Mouse (Mus musculus): Measurements from ENCODE around the gene Olfr694.
"Not testable (repeated sequence)": the region's sequence is repeated elsewhere in the genome, so short reads cannot be mapped to it uniquely, and the experiment has no call there.

Olfr694 gene

DNA sequence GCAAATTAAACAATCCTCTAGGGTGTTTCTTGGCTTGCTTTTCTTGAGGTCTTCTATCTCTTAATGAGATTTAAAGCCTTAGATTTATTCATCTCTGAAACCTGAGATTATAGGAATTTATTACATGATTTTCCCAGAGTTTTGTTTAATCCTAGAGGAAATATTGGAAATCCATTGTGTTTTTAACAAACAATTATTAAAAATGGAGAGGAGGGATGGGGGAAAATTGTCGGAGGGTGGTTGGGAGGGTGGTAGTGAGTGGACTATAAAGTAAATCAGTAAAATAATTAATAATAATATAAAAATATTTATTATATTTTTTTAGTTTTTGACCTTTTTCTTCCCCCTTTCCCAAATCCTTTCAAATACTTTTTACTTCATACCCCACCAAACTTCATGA lies at the start of gene Olfr694:
Gene Olfr694, minus strand, starts transcription at position 101 of the 400 bp plus-strand sequence.
- DNase-seq (ENCODE audit: low spot score), result no peak

DNA sequence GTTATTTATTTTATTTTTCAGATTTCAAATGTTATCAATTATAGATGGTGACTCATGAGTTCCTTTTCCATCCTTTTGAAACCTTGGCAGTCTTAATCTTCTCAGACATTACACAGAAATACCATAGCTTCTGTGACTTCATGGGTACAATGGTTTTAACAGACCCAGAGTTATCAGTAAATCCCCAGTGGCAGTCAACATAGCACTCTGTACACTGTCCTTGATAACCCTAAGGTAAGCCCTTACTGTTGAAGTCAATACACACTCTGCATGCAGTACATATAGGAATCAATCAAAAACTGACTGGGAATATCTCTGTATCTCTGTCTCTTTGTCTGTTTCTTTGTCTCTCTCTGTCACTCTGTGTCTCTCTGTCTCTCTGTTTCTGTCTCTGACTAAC lies 45.4 kb upstream of the Olfr694 start:
- no peak for DNase-seq (ENCODE audit: low spot score)

DNA sequence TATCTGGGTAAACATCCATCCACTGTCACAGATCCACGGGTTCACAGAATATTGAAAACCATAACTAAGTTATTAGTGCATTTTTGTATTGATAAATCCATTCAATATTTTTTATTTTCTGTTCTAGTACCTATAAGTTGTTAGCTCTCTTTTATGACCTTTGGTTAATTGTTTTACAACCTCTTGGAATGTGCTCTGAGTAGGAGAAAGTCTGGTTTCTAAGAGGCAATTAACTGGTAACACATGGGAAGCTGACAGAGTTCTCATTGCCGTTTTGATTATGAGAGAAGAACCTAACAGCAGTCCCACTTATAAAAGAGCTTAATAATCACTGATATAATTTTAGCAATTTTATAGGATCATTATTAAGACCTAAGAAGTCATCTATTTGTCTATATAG lies 42.1 kb upstream of the Olfr694 start:
- no peak for DNase-seq (ENCODE audit: low spot score)

DNA sequence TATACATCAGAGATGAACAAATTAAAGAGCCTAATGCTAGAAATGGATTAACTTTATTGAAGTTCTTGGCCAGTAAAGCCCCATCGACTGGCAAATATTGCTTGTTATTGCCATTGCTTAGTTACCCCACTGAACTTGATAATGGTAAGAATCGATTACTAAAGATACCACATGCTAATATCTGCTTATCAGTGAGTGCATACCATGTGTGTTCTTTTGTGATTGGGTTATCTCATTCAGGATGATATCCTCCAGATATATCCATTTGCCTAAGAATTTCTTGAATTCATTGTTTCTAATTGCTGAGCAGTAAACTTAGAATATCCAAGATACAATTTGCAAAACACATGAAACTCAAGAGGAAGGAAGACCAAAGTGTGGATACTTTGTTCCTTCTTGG lies 34.0 kb upstream of the Olfr694 start:
- DNase-seq (ENCODE audit: low spot score), result not testable (repeated sequence)

DNA sequence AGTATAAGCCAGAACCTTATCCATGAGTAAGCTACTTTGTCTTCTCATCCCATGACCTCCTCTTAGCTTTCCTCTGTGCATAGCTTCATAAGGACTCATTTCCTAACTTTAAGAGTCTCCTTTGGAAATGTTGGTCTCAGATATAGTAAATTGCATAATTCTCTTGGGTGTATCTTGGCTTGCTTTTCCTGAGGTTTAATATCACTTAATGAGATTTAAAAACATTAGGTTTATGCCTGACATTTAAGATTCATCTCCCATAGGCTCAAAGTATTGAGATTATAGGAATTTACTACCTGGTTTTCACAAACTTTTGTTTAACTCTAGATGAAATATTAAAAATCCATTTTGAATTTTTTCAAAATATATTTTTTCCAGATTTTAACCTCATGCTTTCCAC lies 24.7 kb upstream of the Olfr694 start, which contains the start of gene Olfr695:
Gene Olfr695, minus strand, starts transcription at position 101 of the 400 bp plus-strand sequence.
- DNase-seq (ENCODE audit: low spot score), result no peak

DNA sequence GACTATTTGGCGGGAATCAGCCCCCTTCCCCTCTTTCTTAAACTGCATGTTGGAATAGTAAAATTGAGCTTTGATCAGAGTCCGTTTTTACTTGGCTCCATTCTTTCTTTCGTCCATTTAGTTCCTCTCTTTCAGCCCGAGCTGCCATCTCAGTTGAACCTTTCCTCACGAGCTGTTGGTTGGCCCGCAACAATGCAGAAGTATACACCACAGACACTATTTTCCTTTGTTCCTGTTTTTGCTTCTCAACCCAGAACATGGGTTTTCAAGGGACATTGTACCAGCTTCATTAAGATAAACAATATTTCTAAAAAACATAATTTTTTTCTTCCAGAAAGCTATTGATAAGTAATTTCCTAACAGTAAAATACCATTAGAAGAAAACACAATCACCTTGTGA lies 19.8 kb upstream of the Olfr694 start:
- DNase-seq (ENCODE audit: low spot score), result no peak

DNA sequence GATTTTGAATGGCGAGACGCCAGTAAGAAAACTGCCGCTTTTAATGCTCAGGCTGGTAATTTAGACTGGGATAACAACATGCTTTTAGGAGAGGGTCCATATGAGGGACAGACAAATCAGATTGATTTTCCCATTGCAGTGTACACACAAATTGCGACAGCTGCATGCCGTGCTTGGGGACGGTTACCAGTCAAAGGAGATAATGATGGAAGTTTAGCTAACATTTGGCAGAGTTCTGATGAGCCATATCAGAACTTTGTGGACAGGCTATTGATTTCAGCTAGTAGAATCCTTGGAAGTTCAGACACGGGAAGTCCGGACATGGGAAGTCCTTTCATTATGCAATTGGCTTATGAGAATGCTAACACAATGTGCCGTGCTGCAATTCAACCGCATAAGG lies 16.1 kb upstream of the Olfr694 start:
- DNase-seq (ENCODE audit: low spot score), result not testable (repeated sequence)

DNA sequence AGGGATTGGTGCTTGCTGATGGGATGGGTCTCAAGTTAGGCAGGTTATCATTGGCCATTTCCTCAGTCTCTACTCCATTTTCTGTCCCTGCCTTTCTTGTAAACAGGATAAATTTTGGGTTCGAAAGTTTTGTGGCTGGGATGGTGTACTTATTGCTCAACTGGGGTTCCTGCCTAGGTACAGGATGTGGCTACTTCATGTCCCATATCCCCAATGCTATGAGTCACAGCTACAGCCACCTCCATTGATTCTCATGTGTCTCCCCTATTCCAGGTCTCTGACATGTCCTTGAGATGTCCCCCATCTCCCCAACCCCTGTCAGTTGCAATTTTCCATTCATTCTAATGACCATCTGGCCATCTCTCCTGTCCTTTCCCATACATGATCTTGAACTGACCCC lies 5.3 kb upstream of the Olfr694 start:
- DNase-seq (ENCODE audit: low spot score), result no peak

DNA sequence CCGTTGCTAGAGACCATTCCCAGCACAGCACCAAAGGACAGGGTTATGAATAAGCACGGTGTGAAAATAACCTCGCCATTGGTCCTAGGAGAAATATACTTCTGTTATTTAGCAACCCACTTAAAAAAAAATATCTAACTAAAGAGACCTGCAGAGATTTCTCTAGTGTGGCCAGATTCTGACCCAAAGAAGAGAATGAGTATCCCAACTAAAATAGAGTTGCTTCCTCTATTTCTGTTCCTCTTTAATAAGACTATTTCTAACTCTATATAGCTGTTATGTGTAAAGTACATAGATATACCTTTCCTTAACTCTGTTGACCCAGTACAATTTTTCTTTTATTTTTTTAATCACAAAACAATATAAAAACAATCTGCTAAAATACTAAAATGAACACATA lies 1.4 kb upstream of the Olfr694 start:
- DNase-seq (ENCODE audit: low spot score), result no peak

DNA sequence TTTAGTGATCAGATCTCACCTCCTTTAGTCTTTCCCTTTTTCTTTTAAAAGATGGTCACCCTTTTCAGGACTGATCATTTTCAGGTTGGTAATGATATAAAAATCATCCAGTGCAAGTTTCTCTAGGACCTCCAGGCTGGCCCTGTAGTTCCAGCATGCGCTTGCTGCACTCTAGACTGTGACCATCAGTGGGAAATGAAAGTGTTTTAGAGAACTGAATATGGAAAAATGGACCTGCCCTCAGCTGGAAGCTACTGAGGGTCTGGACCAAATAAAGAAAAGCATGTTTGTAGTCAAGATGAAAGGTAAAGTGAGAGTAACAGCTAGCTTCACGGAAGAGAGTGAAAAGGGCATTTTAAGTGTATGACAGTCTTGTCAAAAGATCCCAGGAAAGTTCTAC lies 6.2 kb downstream of the Olfr694 start:
- no peak for DNase-seq (ENCODE audit: low spot score)

DNA sequence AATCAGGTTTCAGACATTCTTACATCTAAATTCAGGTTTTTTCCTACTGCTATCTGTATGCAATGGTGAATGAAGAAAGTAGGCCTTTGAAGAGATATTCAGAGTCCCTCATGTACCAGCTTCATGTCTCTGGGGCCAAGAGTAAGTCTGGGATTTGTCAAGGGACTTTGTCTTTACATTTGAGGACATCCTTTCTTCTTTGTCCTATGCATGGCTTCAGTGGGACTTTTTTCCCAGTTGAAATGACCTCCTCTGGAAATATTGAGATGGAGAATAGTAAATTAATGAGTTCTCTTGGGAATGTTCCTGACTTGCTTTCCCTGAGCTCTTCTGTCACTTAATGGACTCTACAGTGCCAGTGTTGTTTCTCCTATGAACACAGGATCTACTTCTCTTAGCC lies 11.1 kb downstream of the Olfr694 start, which contains the start of gene Olfr693:
Gene Olfr693, minus strand, starts transcription at position 101 of the 400 bp plus-strand sequence.
- no peak for DNase-seq (ENCODE audit: low spot score)

DNA sequence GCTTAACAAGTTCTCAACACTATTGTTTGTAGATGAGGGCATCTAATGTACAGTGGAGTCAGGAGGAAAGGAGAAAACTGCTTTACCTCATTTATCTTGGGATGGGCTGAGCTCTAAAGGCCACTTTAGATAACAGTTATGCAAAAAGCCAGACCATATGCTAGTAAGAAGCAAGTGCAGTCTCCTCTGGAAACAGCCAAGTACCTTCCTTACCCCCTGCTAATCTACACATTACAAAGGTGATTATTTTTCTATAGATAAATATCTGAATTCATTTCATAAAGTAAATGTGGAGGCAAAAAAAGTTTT lies 39.3 kb downstream of the Olfr694 start:
- DNase-seq (ENCODE audit: low spot score), result no peak

DNA sequence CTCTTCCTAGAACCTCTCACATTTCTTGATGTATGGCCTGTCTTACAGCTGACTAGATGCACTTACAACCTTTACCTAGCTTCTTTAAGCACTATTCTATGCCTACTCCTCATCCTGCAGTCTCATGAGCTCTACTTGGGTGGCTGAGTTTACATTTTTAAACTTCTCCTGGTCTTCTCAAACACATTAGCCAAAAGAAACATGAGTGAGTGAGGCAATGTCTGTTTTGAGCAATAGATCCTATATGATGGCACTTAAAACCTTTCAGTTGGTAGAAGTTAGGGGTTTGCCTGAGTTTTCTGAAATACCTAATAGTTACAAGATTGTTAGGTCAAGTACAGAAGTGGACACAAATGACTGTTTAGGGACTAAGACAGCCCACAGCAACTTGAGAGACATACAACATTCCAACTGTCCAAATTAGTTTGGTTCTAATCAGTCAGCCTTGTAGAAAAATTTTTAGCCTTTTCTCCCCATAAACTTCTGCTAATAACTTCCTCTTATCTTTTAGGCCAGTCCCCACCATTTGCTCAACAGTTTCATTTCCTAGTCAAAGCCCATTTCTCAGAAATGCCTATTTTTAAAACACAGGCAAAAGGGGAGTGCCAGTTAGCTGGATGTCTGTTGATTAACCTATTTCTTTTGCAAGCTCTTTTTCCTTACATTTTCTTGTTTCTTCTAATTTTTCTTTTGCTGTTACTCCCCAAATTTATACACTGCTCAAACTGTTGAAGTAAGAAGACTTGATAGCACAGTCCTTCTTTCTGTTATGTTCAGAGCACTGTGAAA lies 39.9 kb downstream of the Olfr694 start:
- DNase-seq (ENCODE audit: low spot score), result no peak

DNA sequence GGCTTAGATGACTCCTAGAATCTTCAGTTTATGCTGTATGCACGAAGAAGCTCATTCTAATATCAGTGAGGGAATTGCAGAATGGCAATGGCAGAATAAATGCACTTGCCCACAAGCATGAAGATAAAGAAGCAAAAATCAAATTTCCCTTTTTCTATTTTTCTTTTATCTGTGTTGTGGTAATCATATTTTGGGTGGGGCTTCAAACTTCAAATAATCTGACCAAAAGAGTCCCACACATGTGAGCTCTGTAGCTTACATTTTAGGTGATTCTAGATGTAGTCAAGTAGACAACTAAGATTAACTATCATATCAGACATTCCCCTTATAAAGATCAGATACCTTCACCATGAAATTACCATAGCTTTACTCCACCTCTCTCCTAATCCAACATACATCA lies 41.8 kb downstream of the Olfr694 start:
- DNase-seq (ENCODE audit: low spot score), result no peak

DNA sequence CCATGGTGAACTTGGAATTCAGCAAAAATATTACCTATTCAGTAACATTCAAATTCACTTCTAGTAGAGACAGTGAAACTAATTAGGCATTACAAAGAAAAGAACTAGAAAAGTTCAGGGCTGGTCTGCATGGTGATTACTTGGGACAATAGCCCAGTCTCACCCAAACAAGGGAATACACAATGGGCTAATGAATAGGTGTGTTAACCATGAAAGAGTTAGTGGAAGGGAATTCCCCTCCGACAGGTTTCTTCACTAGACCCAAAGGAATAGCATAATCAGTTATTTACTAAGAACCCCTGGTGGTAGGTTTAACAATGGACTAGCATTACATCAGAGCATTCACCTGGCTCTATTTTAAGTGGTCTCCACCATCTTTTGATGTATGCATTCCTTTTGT lies 46.4 kb downstream of the Olfr694 start:
- no peak for DNase-seq (ENCODE audit: low spot score)

DNA sequence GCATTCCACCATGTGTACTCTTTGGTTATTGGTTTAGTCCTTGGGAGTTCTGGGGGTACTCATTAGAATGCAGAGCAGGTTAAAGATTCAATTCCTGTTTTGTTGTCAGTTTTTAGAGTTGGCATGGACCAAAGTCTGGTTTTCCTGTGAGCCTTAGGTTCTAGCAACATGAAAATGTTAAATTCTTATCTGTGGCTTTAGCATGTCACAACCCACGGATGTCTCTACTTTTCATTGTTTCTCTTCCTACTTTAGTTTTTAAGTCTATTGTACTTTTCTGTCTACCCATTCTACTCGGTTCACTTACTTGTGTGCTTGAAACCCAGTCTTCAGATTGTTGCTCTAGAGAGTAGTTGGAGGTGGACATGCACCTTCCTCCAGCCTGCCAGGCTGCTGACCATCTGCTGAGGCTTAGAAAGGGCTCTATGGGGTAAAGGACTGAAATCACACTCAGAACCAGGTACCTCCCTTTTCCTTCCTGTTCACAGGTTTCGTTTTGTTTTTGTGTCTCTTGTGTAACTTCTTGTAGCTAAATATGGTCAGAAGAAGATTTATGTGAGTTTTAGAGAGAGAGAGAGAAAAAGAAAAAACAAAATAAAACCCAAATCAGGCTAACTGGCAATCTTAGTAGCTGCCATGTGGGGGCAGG lies 47.3 kb downstream of the Olfr694 start:
- no peak for DNase-seq (ENCODE audit: low spot score)

DNA sequence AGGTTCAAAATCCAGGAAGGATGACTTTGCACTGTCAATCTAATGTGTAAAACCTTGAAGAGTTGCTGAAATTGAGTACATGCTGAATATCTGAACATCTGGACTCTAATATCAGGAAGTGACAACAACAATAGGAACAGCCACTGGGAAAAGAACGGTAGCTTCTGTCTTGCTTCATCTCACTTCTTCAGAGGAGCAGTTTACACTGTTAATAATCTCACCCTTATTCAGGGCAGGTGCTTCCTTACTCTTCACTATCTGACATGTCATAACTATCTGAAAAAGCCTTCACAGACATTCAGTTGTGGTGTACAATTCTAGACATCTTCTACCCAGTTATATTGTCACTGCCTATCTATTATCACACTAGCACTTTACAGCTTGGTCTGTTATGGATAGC lies 50.8 kb downstream of the Olfr694 start:
- no peak for DNase-seq (ENCODE audit: low spot score)

DNA sequence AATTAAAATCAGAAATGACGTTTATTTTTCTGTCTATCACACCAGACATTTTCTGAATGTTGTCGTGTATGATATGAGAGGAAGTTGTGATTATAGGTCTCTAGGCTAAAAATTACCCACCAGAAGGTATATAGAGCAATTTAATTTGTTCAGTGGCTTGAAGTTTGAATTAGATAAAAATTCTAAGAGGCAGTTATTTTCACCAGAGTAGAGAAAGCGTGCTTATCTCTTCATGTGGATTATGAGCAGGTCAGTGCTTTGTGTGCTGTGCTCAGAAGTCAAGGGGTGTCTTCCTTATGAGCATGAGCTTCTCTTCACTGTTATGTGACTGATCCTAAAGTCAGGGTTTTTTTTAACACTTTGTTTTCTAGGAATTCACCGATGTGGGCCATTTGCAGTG lies 56.1 kb downstream of the Olfr694 start:
- no peak for DNase-seq (ENCODE audit: low spot score)
